Mouse (Mus musculus) c-Kit-positive CD71-positive TER-119-negative erythroid progenitor cells, embryonic 14.5 days (primary cell): ENCODE data around the gene Polr1d.

Experiments used
- DNase-seq: peaks from one replicate; pipeline ENCODE4 v3.0.0-alpha.2; 2013; ENCODE audit warnings: low read depth

Gene Polr1d

GRCm38 (mm10) chr5:147135994-147136393 lies 59.1 kb downstream of the Polr1d start:
- DNase-seq: no peak

GRCm38 (mm10) chr5:147147340-147147739 lies 70.5 kb downstream of the Polr1d start:
- DNase-seq: no peak

DNA sequence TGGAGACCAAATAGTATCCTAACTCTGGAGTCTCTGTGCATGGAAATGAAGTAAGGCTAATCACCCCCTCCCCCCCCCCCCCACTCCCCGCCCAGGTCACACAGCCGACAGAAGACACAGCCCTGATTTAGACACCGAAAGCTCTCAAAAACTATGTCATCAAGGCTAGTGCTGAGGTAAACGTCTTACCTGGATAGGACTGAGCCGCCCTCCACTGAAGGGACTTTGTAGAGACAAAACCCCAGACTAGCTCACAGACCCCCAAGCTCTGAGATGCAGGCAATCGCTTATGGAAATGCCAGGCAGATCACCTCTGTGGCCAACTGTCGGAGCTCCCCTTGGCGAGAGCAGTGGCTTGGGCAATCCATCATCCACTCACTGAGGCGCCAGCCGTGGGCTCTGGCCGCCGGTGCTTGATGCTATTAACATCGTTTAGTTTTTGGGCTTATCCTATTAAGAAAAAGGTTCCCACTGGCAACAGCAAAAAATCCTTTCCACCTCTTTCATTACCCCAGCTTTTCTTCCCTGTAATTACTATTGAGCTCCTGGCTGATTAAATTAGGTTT lies 78.0 kb downstream of the Polr1d start:
- no peak for DNase-seq

- DNase-seq: no peak
Measured at GRCm38 (mm10) chr5:147155449-147156133, 78.7 kb downstream of the Polr1d start.

DNA sequence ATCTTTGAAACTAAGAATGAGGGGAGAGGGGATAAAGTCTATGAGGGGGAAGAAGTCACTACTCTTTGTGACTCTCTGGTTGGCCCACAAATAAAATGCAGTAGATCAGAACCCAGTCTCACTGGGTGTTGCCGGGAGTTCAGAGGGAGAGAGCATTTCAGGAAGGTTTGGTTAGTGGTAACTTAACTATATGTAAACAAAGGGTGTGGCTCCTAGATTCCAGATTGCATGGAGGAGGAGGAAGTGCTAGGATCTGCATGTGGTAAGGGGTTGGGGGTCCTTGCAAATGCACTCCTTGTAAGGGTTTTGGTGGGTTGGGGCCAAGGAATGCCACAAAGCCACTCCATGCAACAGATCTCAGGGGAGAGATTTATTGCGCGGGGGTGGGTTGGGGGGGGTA lies 79.5 kb downstream of the Polr1d start:
- DNase-seq: no peak

GRCm38 (mm10) chr5:147157441-147157840 lies 80.6 kb downstream of the Polr1d start:
- DNase-seq: no peak

DNA sequence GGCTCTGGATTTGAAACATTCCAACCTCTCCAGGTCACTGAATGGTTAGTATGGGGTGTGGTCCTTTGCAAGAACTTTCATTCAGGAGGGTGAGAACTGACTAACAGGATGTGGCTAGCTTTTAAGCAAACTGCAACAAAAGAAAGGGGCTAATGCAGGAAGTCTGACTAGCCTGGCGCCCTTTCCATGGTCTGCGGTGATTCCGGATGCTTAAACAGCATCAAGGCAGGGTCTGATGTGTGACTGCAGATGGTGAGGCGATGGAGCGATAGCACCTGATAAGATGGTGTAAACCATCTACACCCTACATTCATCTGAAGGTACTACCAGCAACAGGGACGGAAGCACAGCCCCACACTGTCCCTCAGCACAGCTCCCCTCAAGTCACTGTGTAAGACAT lies 82.5 kb downstream of the Polr1d start:
- DNase-seq: no peak

GRCm38 (mm10) chr5:147159792-147160191 lies 82.9 kb downstream of the Polr1d start:
- DNase-seq: no peak
